Mouse (Mus musculus) cortical plate, adult 2 months (tissue): ENCODE data around the gene Rce1.

Experiments used
- CTCF ChIP-seq: fragments of 200-500 bp; IDR thresholded peaks from 2 replicates; pipeline ENCODE4 v1.5.1; 2011; ENCODE audit warnings: mild to moderate bottlenecking, control low read depth, low read length; ENCODE audit not compliant: insufficient read depth; ENCODE audit errors: extremely low read depth
- POLR2A ChIP-seq: fragments of 200-500 bp; IDR thresholded peaks from 2 replicates; pipeline ENCODE4 v1.6.1; 2011; ENCODE audit warnings: mild to moderate bottlenecking, low read length, control low read depth; ENCODE audit not compliant: insufficient read depth; ENCODE audit errors: extremely low read depth

- TF ChIP-seq CTCF (no peak), POLR2A (no peak)
Measured at GRCm38 (mm10) chr19:4588430-4588829, 37.0 kb downstream of the Rce1 start.
